Mouse (Mus musculus): ENCODE data around the gene Skint3. TPM values are rescaled to one million over a fixed set of nuclear protein-coding genes. Genes with fewer than 3 reads are reported as not detected.

The Skint3 gene
- total RNA-seq (2012; rRNA removed) (not detected in 2 replicates), total RNA-seq (2014; rRNA removed) (not detected in 2 replicates), polyA plus RNA-seq (2012; ENCODE audit: insufficient read length, low read depth) (not detected in 2 replicates)

- TF ChIP-seq NRF1 (IDR thresholded peaks at IDR 0.05; ENCODE audit: low read depth, low read length) (no peak), ELF1 (IDR thresholded peaks at IDR 0.05; ENCODE audit: low read depth, low read length) (no peak), BHLHE40 (IDR thresholded peaks at IDR 0.05; ENCODE audit: low read depth, low read length) (no peak), JUND (conservative IDR thresholded peaks at IDR 0.05; ENCODE audit: low read depth, low read length) (no peak), USF1 (IDR thresholded peaks at IDR 0.05; ENCODE audit: low read depth, low read length) (no peak), MYC (IDR thresholded peaks at IDR 0.05; ENCODE audit: low read depth, low read length) (no peak), ZNF384 (IDR thresholded peaks at IDR 0.05; ENCODE audit: low read depth, low read length) (no peak), MAFK (IDR thresholded peaks at IDR 0.05; ENCODE audit: insufficient replicate concordance, low read length) (no peak), ZKSCAN1 (IDR thresholded peaks at IDR 0.05; ENCODE audit: borderline replicate concordance, low read depth, low read length) (no peak), TBP (conservative IDR thresholded peaks at IDR 0.05; ENCODE audit: low read depth, low read length) (no peak), E2F4 (IDR thresholded peaks at IDR 0.05; ENCODE audit: insufficient replicate concordance, low read depth, low read length) (no peak), CTCF (conservative IDR thresholded peaks at IDR 0.05 in 1 of 2, IDR thresholded peaks at IDR 0.05 in 1 of 2; ENCODE audit: low read depth in 2 of 2, low read length in 2 of 2) (no peak), ETS1 (conservative IDR thresholded peaks at IDR 0.05; ENCODE audit: low read depth, low read length) (no peak), HCFC1 (IDR thresholded peaks at IDR 0.05; ENCODE audit: low read depth, low read length) (no peak), POLR2AphosphoS2 (IDR thresholded peaks at IDR 0.05; ENCODE audit: low read depth, low read length) (no peak), KAT2A (IDR thresholded peaks at IDR 0.05; ENCODE audit: insufficient replicate concordance, low read length) (no peak), POLR2A (IDR thresholded peaks at IDR 0.05; ENCODE audit: low read depth, low read length) (no peak), USF2 (conservative IDR thresholded peaks at IDR 0.05; ENCODE audit: low read depth, low read length) (no peak), MXI1 (IDR thresholded peaks at IDR 0.05; ENCODE audit: low read depth, low read length) (no peak)
- in situ Hi-C loops (cut with MboI; ENCODE audit: low pct_ligation_motif_present, low pct_unique_long_range_greater_than_20kb, low sequenced_read_pairs) (no loop called here), dilution Hi-C loops (cut with MboI; ENCODE audit: extremely low pct_ligation_motif_present, extremely low pct_unique_long_range_greater_than_20kb, low sequenced_read_pairs) (no loop called here)
- H3K27ac ChIP-seq (ENCODE audit: insufficient read depth, low read depth) = no peak within 1 kb of the TSS
- no peak within 1 kb of the TSS for H3K9ac ChIP-seq (ENCODE audit: insufficient read depth, low read depth)
- no peaks in the 10 kb centered on the region for H3K36me3 ChIP-seq (replicated peaks in 1 of 2; ENCODE audit: control insufficient read depth in 1 of 2, insufficient read depth in 1 of 2, low read length in 1 of 2)
- no peaks in the 10 kb centered on the region for H3K79me2 ChIP-seq (replicated peaks; ENCODE audit: control insufficient read depth, extremely low read depth, insufficient read depth, poor library complexity, severe bottlenecking)
- no peaks in the 10 kb centered on the region for H3K4me1 ChIP-seq (ENCODE audit: control insufficient read depth in 1 of 2, insufficient read depth in 2 of 2)
- peaks cover 6% of the 10 kb centered on the region for H3K9me3 ChIP-seq (replicated peaks; ENCODE audit: low read length)
- H3K4me3 ChIP-seq (replicated peaks in 1 of 3; ENCODE audit: low read depth in 2 of 3, low read length in 2 of 3, poor library complexity in 1 of 3) = no peak within 1 kb of the TSS
- H3K27me3 ChIP-seq (replicated peaks) = no peaks in the 10 kb centered on the region
- H3K4me2 ChIP-seq (ENCODE audit: insufficient read depth, low read depth, poor library complexity, severe bottlenecking) = no peak within 1 kb of the TSS
- no peak for DNase-seq (ENCODE audit: extremely low read depth)
These were observed at the start of gene Skint3 for GRCm38 (mm10) chr4:112231945-112232344. Gene Skint3, plus strand, starts transcription at chr4:112232245.

GRCm38 (mm10) chr4:112243416-112243815 lies 11.4 kb downstream of the Skint3 start:
- Histone ChIP-seq H3K27me3 (replicated peaks) (no peaks in the 10 kb centered on the region), H3K4me1 (ENCODE audit: control insufficient read depth in 1 of 2, insufficient read depth in 2 of 2) (no peaks in the 10 kb centered on the region), H3K4me2 (ENCODE audit: insufficient read depth, low read depth, poor library complexity, severe bottlenecking) (no peak overlapping the region), H3K4me3 (replicated peaks in 1 of 3; ENCODE audit: low read depth in 2 of 3, low read length in 2 of 3, poor library complexity in 1 of 3) (no peak overlapping the region), H3K36me3 (replicated peaks in 1 of 2; ENCODE audit: control insufficient read depth in 1 of 2, insufficient read depth in 1 of 2, low read length in 1 of 2) (no peaks in the 10 kb centered on the region), H3K79me2 (replicated peaks; ENCODE audit: control insufficient read depth, extremely low read depth, insufficient read depth, poor library complexity, severe bottlenecking) (no peaks in the 10 kb centered on the region), H3K9me3 (replicated peaks; ENCODE audit: low read length) (peaks cover 29% of the 10 kb centered on the region), H3K9ac (ENCODE audit: insufficient read depth, low read depth) (no peak overlapping the region), H3K27ac (ENCODE audit: insufficient read depth, low read depth) (no peak overlapping the region)
- in situ Hi-C loops (cut with MboI; ENCODE audit: low pct_ligation_motif_present, low pct_unique_long_range_greater_than_20kb, low sequenced_read_pairs) = no loop called here
- no peak for TF ChIP-seq KAT2A (IDR thresholded peaks at IDR 0.05; ENCODE audit: insufficient replicate concordance, low read length)
- no peak for TF ChIP-seq MAX (IDR thresholded peaks at IDR 0.05; ENCODE audit: low read length)
- no peak for TF ChIP-seq RCOR1 (conservative IDR thresholded peaks at IDR 0.05; ENCODE audit: low read depth, low read length)
- TF ChIP-seq MXI1 (IDR thresholded peaks at IDR 0.05; ENCODE audit: low read depth, low read length) = no peak
- TF ChIP-seq BHLHE40 (IDR thresholded peaks at IDR 0.05; ENCODE audit: low read depth, low read length) = no peak
- TF ChIP-seq USF1 (IDR thresholded peaks at IDR 0.05; ENCODE audit: low read depth, low read length) = no peak
- no peak for TF ChIP-seq SIN3A (IDR thresholded peaks at IDR 0.05; ENCODE audit: low read length)
- TF ChIP-seq RAD21 (IDR thresholded peaks at IDR 0.05; ENCODE audit: low read depth, low read length) = no peak
- no peak for TF ChIP-seq ZKSCAN1 (IDR thresholded peaks at IDR 0.05; ENCODE audit: borderline replicate concordance, low read depth, low read length)
- no peak for TF ChIP-seq ZMIZ1 (IDR thresholded peaks at IDR 0.05; ENCODE audit: low read depth, low read length)
- no peak for TF ChIP-seq MYC (IDR thresholded peaks at IDR 0.05; ENCODE audit: low read depth, low read length)
- no peak for TF ChIP-seq MEF2A (IDR thresholded peaks at IDR 0.05; ENCODE audit: borderline replicate concordance, low read depth, low read length)
- TF ChIP-seq GABPA (IDR thresholded peaks at IDR 0.05; ENCODE audit: insufficient replicate concordance, low read depth, low read length) = no peak
- no peak for TF ChIP-seq USF2 (conservative IDR thresholded peaks at IDR 0.05; ENCODE audit: low read depth, low read length)
- DNase-seq (ENCODE audit: extremely low read depth) = no peak
- dilution Hi-C loops (cut with MboI; ENCODE audit: extremely low pct_ligation_motif_present, extremely low pct_unique_long_range_greater_than_20kb, low sequenced_read_pairs) = no loop called here
